Mouse (Mus musculus) CD4-positive, CD25-positive, alpha-beta regulatory T cell, adult 9 weeks (primary cell): ENCODE results near the gene Ak2. TPM values are rescaled to one million over a fixed set of nuclear protein-coding genes. Genes with fewer than 3 reads are reported as not detected.

Experiments
- polyA plus RNA-seq: library from polyadenylated mRNA; unstranded; fragments of 100-300 nt; shearing (Covaris generic); gene quantifications from one replicate; pipeline ENCODE4 v1.2.1, GENCODE M21; 2017

The Ak2 gene
- polyA plus RNA-seq = 162 TPM

DNA sequence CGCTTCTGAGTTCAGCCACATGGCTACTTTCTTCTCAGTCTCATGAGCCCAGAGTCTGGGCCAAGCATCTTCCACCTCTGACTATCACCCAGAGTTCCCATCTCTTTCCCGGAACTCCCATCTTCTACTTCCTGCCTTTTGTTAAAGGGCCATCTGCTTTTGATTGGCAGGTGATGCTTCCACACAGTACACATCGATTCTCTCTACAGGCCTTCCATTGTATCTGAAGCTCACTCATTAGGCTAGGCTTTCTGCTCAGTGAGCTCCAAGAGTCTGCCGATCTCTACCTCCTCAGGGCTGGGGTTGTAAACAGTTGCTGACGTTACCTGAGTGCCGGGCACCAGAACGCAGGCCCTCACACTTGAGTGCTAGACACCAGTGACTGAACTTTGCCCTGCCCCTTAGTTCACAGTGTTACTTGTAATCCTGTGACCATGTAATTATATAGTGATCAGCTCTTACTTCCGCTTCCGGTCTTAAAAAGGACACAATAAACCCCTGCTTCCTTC, at the start of gene Ak2:
Gene Ak2, plus strand, starts transcription at position 459 of the 509 bp plus-strand sequence.

DNA sequence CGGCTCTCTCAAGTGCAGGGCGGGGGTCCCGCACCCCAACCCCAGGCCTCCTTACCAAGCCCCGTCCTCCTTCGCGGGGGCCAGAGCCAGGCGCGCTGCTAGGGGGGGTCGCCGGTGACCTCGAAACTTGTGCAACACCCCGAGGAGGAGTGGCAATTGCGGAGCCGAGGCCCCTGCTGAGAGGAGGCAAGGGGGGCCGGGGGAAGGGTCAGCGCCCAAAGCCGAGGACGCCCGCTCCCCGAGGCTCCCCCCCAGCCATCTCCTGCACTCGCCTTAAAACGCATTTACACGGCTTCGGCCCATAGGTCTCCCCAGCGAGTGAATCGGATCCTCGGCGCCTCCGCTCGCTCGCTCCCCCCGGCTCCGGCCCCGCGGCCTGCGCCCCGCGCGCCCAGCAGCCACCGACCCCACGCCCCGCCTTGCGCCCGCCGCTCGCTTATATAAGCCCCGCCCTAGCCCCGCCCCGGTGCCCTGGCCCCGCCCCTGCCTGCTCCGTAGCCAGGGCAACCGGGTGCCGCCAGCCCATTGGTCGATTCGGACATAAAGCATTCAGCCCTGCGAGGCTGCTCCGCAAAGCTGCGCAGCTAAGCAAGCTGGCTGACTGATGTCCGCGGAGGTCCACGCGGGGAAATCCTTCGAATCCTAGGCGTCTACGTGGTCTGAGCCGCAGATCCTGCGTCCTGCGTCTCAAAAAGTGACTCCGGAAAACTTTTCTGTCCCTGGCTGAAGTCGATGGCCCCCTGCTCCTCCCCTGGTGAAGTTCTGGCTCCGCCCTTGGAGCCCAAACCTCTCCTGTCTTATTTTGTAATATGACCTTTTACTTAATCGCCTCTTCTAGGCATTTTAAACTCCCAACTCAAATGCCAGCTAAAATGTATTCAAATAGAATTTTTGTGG, 29.5 kb upstream of the Ak2 start, which contains the start of gene Azin2:
Gene Azin2, minus strand, starts transcription at position 414 of the 897 bp plus-strand sequence.

GRCm38 (mm10) chr4:129058207-129059092, 66.7 kb downstream of the Ak2 start, which contains the start of gene Rnf19b:
Rnf19b (plus strand) TSS chr4:129058271.

Other genes with a start within 250 kb of the Ak2 start
- gene A3galt2, start 236.6 kb upstream of the Ak2 start, polyA plus RNA-seq = not detected
- 24.6 TPM for gene Zfp362, start 185.9 kb upstream of the Ak2 start, polyA plus RNA-seq
- 0.98 TPM for gene Trim62, start 108.4 kb upstream of the Ak2 start, polyA plus RNA-seq
- 0.17 TPM for gene Azin2, start 29.5 kb upstream of the Ak2 start, polyA plus RNA-seq
- gene Rnf19b, start 66.3 kb downstream of the Ak2 start, polyA plus RNA-seq = 6.3 TPM
- not detected for gene Tmem54, start 113.6 kb downstream of the Ak2 start, polyA plus RNA-seq
- not detected for gene Hpca, start 130.1 kb downstream of the Ak2 start, polyA plus RNA-seq
- gene Fndc5, start 145.0 kb downstream of the Ak2 start, polyA plus RNA-seq = 0.10 TPM
- gene S100pbp, start 197.8 kb downstream of the Ak2 start, polyA plus RNA-seq = 19.3 TPM
- gene Yars, start 197.8 kb downstream of the Ak2 start, polyA plus RNA-seq = 56.3 TPM